Mouse (Mus musculus) regulatory T cell (primary cell): ENCODE measurements around the gene Qars.

Source experiments
- in situ Hi-C: fragments of 300-600 bp; cut with MboI, MseI; formaldehyde crosslinking; loops from one replicate; pipeline ENCODE4 v1.15.1; 2025; ENCODE audit warnings: high pct_unique_total_duplicates

The Qars gene

GRCm38 (mm10) chr9:108486973-108487530 is 20.5 kb upstream of the Qars start:
- in situ Hi-C loops, result loop anchor here (10.0 kb wide), 1 partner anchor 428 kb away; the partner anchor contains the start of gene Tmem89

GRCm38 (mm10) chr9:108488403-108488802 is 19.1 kb upstream of the Qars start:
- in situ Hi-C loops, result loop anchor here (10.0 kb wide), 1 partner anchor 426 kb away; the partner anchor contains the start of gene Tmem89

DNA sequence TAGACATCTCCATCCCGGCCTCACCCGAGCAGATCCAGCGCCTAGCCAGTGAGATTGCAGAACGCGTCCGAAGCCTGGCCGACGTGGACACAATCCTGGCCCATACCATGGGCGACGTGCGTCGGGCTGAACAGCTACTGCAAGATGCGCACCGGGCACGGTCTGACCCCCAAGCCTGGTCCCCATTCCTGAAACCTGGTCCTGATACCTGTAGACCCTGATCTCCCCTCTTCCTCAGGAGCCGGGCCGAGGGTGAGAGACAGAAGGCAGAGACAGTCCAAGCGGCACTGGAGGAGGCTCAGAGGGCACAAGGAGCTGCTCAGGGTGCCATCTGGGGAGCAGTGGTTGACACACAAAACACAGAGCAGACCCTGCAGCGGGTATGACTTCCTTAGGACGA is 18.3 kb upstream of the Qars start:
- in situ Hi-C loops, result loop anchor here (10.0 kb wide), 1 partner anchor 426 kb away; the partner anchor contains the start of gene Tmem89

GRCm38 (mm10) chr9:108489702-108490558 is 17.6 kb upstream of the Qars start:
- in situ Hi-C loops, result loop anchor here (10.0 kb wide), 2 partner anchors 425 to 555 kb away; partner anchors contain the start of gene Tmem89

GRCm38 (mm10) chr9:108490559-108491285 is 16.8 kb upstream of the Qars start, which contains the start of gene Usp19:
Gene Usp19, plus strand, starts transcription at chr9:108490602.
- in situ Hi-C loops, result loop anchor here (10.0 kb wide), 1 partner anchor 554 kb away; no protein-coding TSS in a partner anchor

GRCm38 (mm10) chr9:108491286-108491580 is 16.3 kb upstream of the Qars start:
- in situ Hi-C loops, result loop anchor here (10.0 kb wide), 1 partner anchor 554 kb away; no protein-coding TSS in a partner anchor

DNA sequence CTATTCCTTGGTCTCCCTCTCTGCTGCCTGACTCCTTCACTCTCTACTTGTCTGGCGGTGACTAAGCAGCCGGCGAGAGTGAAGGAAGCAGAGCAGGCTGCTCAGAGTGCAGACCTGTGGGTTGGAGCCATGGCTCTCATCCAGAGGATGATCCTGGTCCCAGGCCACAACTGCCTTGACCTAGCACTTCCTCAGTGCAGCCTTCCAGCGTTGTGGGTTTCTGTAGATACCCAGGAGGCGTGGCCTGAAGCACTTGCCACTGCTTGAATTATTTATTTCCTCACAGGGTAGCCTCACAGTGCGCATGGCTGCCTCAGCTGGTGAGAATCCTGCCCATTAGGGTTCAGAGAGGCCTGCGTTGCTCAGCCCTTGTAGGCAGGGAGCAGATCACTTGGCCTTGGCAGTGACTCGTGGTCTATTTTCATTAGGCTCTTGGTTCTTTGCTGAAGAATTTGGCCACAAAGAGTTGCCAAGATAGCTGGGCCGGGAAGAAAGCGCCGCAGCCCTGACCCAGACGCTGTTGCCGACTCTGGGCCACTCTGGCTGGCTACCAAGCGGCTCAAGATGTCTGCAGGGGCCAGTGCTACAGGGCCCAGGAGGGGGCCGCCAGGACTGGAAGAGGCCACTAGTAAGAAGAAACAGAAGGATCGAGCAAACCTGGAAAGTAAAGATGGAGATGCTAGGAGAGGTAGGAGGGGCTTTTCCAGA is 15.3 kb upstream of the Qars start:
- in situ Hi-C loops, result loop anchor here (10.0 kb wide), 1 partner anchor 553 kb away; no protein-coding TSS in a partner anchor

DNA sequence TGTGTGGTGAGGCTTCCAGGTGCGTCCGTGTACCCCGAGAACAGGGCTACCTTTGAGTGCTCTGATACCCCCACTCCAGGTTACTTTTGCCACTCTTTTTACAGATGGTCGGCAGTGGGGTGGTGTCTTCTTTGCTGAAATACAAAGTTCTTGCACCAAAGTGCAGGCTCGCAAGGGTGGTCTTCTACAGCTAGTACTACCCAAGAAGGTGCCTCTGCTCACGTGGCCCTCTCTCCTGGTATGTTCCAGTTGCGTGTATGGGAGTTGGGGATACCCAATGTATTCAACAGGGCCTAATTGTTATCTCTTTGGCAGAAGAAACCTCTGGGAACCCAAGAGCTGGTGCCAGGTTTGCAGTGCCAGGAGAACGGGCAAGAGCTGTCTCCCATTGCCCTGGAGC is 14.3 kb upstream of the Qars start:
- in situ Hi-C loops, result loop anchor here (10.0 kb wide), 1 partner anchor 552 kb away; no protein-coding TSS in a partner anchor

DNA sequence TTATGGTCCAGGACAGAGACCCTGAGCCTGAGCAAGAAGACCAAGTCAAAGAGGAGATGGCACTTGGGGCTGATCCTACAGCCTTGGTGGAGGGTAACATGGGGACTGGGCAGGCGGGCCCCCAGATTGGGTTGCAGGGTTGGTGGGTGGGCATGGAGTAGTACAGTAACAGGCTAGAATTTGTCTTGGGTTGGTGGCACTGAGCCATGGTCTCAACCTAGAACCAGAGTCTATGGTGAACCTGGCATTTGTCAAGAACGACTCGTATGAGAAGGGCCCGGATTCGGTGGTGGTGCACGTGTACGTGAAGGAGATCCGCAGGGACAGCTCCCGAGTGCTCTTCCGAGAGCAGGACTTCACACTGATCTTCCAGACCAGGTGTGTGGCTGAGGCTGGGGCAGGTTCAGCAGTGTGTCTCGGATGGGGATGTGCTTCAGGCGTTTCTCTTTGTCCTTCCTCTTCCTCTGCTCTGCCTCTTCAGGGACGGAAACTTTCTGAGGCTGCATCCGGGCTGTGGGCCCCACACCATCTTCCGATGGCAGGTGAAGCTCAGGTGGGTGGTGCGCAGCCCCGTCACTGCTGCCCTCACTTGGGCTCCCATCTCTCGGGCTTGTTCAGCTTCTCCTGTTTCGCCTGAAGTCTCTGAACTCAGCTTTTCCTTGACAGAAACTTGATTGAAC is 13.2 kb upstream of the Qars start:
- in situ Hi-C loops, result loop anchor here (10.0 kb wide), 1 partner anchor 551 kb away; no protein-coding TSS in a partner anchor

DNA sequence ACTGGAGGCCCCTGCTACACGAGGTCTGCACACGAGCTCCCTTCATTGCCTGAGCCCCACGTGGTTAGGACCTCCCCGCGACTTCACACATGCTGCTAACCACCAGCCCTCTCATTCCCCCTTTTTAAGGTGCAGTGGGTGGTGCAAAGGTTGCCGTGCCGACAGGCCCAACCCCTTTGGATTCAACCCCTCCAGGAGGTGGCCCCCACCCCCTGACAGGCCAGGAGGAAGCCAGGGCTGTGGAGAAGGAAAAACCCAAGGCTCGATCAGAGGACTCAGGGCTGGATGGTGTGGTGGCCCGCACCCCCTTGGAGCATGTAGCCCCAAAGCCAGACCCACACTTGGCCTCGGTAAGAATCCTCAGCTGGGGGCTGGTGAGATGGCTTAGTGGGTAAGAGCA is 12.6 kb upstream of the Qars start:
- in situ Hi-C loops, result loop anchor here (10.0 kb wide), 1 partner anchor 550 kb away; no protein-coding TSS in a partner anchor

DNA sequence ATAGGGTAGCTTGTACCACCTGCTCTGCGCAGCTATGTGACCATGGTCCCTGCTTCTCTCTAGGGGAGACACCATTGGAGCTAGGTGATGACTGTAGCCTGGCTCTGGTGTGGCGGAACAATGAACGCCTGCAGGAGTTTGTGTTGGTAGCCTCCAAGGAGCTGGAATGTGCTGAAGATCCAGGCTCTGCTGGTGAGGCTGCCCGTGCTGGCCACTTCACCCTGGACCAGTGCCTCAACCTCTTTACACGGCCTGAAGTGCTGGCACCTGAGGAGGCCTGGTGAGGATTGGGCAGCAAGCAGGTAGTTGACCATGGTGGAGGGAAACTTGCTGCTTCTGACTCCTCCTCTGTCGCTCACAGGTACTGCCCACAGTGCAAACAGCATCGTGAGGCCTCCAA is 8.3 kb upstream of the Qars start:
- in situ Hi-C loops, result loop anchor here (10.0 kb wide), 1 partner anchor 546 kb away; no protein-coding TSS in a partner anchor

- in situ Hi-C loops, result loop anchor here (10.0 kb wide), 1 partner anchor 545 kb away; no protein-coding TSS in a partner anchor
Observed at GRCm38 (mm10) chr9:108499943-108500342, 7.6 kb upstream of the Qars start.

- in situ Hi-C loops, result no loop called here
Observed at GRCm38 (mm10) chr9:108506901-108507300, 605 bp upstream of the Qars start.

- in situ Hi-C loops, result no loop called here
Observed at GRCm38 (mm10) chr9:108508776-108509175, 1.3 kb downstream of the Qars start.

DNA sequence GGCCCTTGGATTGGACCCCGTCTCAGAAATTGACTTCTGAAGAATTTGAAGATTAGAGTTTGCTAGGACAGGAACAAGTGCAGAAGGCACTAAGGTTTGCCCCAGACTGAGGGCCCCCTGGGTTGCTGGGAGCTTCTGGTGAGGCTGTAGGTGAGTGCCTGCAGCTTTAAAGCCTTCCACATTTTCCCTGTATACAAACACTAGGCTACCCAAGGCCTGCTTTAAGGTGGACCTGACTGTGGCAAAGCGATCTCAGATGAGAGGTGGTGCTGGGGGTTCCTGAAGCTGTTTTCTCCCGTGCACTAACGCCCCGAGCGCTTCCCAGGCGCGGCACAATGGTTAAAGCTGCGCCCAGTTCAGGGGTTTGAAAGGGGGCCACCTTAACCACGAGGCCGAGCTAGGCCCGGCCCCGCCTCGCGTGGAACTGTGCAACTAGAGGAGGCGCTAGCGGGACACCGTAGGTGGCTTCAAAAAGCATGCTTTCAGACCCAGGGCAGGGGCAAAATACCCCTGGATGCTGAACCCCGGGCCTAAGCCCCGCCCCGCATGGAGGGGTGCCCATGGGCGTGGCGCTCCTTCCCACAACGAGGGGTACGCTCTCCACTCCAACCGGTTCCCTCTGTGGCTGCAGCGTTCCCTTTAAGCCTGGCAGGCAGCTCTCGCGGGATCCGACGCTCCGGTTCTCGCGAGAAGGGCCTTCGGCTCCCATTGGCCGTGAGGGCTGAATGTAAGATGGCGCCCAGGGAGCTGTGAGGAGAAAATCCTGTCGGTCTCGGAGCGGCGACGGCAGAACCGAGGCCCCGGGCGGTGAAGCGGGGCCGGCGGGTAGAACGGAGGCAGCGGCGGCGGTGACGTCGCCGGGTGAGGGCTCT is 9.1 kb downstream of the Qars start, which contains the start of gene Qrich1:
TSS of gene Qrich1 (plus strand) at position 427 of the 872 bp plus-strand sequence.
- in situ Hi-C loops, result no loop called here

- in situ Hi-C loops, result no loop called here
Observed at GRCm38 (mm10) chr9:108517253-108517930, 9.9 kb downstream of the Qars start.

DNA sequence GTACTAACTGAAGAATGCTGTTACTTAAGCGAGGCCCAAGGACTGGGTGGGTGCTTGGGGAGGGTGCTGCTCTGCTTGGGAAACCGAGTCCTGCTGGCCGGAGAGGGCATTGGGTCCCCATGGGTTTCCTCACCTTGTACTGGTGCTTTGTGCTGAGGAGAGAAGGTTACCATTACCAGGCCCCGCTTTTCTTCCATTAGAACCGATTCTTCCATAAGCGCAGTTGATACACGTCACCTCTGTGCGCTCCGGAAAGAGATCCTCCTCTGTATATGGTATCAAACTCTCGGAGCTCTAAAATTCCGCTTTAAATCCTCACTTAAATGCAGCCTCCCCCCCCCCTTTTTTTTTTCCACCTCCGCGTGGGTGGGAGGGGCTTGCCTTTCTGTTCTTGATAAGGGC is 10.4 kb downstream of the Qars start:
- in situ Hi-C loops, result no loop called here

DNA sequence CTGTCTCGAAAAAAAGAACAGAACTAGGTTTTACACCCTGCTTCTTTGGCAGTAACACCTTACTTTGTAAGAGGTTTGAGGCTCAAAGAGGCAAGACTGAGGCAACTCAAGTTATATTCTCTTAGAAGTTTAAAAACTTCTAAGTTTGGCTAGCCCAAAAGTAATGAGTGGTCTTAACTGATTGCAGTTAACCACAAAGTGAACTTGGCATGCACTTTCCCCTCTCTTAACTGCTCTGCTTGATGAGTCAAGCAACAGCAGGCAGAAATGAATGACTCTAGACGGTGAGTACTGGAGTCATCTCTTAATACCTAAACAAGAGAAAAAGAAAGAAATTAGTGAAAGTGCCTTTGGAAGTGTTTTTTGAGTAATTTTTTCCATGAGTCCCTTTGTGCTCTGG is 14.1 kb downstream of the Qars start:
- in situ Hi-C loops, result no loop called here

GRCm38 (mm10) chr9:108523341-108523740 is 15.8 kb downstream of the Qars start:
- in situ Hi-C loops, result no loop called here
